In the genomic region with DNA sequence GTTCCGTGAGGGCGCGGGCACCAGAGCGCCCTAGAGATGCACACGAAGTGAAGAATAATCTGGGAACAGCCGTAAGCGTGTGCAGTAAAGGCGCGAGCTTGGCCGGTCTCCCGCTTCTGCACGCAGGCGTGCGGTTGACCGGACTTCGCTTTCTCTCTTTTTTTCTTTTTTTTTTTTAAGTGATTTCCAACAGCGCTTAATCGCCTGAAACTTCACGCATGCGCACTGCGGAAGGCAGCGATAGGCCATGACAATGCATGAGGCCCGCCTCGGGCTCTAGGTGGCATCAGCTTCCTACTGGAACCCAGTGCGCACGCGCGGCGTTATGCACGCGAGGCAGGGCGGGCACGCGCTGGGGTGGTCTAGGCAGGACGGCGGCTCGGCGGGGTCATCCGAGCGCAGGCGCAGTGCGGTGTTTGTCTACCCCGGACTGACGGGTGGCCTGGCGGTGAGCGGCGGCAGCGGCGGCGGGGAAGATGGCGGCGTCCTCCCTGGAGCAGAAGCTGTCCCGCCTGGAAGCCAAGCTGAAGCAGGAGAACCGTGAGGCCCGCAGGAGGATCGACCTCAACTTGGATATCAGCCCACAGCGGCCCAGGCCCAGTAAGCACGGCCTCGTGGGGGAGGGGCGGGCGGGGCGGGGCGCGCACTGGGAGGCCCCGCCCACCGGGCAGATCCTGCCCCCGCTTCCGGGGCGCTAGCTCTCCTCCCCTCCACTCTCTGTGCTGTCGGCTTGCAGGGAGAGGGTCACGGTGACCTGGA, we compare ENCODE assay signal across 8 mouse cellular contexts. TPM values are rescaled to one million over a fixed set of nuclear protein-coding genes. Genes with fewer than 3 reads are reported as not detected.
A peak's percentile ranks its signal among the peaks of the same experiment; 100 is the strongest.
DNase-seq lines count a peak whose midpoint lies in the region; ATAC-seq lines count a peak whose summit lies in the region.

Map2k7 (plus strand) TSS at position 307 of the 759 bp plus-strand sequence.
Gm49320 (plus strand) TSS at position 432 of the 759 bp plus-strand sequence.

- peak; percentile 100 for DNase-seq in adipocyte (ENCODE audit: low spot score)
- peak; percentile 100 for DNase-seq in embryo, embryonic 10 days (ENCODE audit: low spot score)
- peak; percentile 100 for DNase-seq in gastrocnemius, postnatal 10 days
- DNase-seq in left cerebral cortex, postnatal 10 days (ENCODE audit: extremely low spot score in 1 of 2, low spot score in 2 of 2): peak; percentile 100
- DNase-seq in right cerebral cortex, postnatal 25 days: peak; percentile 100
- peak; percentile 100 for DNase-seq in urinary bladder, postnatal 4 days (ENCODE audit: low spot score in 2 of 2)

- ATAC-seq in inflammation-experienced regulatory T-cells, adult 6 months: peak; percentile 84
- ATAC-seq in megakaryocyte-erythroid progenitor cell, adult 5-6 weeks (replicated peaks; ENCODE audit: low FRiP score, low TSS enrichment, poor library complexity, severe bottlenecking): peak; percentile 83

- intact Hi-C loops in left cerebral cortex, postnatal 10 days (cut with DNase I): no loop called here

RNA-seq across cellular contexts. Expression of gene Map2k7, which starts in this region (rescaled TPM):
- 10 to 100 TPM; 61.4 to 65.5 TPM for total RNA-seq in gastrocnemius, postnatal 10 days (2021)
- polyA plus RNA-seq in inflammation-experienced regulatory T-cells, adult 6 months (2017; shearing (Covaris generic)): 10 to 100 TPM; 17.2 to 33.1 (median 20.0) TPM
- 10 to 100 TPM; 59.8 to 68.6 TPM for total RNA-seq in left cerebral cortex, postnatal 10 days (2021)
- 45.9 and 54.5 TPM in 2 replicates for total RNA-seq in megakaryocyte-erythroid progenitor cell, adult 5-6 weeks (2014; fragmentation: Nextera tagmentation)
- 28.6 and 36.7 TPM in 2 replicates for total RNA-seq in megakaryocyte-erythroid progenitor cell, adult 5-6 weeks (2017)

RNA-seq across cellular contexts. Expression of gene Gm49320, which starts in this region (rescaled TPM):
- total RNA-seq in gastrocnemius, postnatal 10 days (2021): under 1 TPM; 0.14 to 0.31 TPM
- polyA plus RNA-seq in inflammation-experienced regulatory T-cells, adult 6 months (2017; shearing (Covaris generic)): under 1 TPM in 1 of 3 experiments, not detected in 2; 0.35 TPM
- total RNA-seq in left cerebral cortex, postnatal 10 days (2021): 1 to 10 TPM in 1 of 2 experiments, not detected in 1; 1.6 TPM
- 0.90 TPM in 1 of 2 replicates, not detected in the other for total RNA-seq in megakaryocyte-erythroid progenitor cell, adult 5-6 weeks (2014; fragmentation: Nextera tagmentation)
- total RNA-seq in megakaryocyte-erythroid progenitor cell, adult 5-6 weeks (2017): 0.75 TPM in 1 of 2 replicates, not detected in the other

Comparison
In these comparisons a context has a peak if more than half of its experiments do, and no peak if none do; other contexts are left out.
1. Peak in every context shown above with its lines: DNase-seq and ATAC-seq.